Mouse (Mus musculus) spleen, postnatal 36 days (tissue): ENCODE measurements at regions not wholly inside any gene's neighbourhood (a gene's known extent, or its start where the extent isn't known, plus 50 kb on each side); places are given as distances from the start of the nearest gene placed in this dataset.
A peak's percentile ranks its signal among the peaks of the same experiment; 100 is the strongest.

Source experiments
- DNase-seq, 2 experiments: peaks; one replicate each; pipeline ENCODE4 v3.0.0; 2022; ENCODE audit warnings: low spot score in 2 of 2, mixed read lengths in 1 of 2

GRCm38 (mm10) chr9:63850316-63850693 lies 92.5 kb upstream of the Smad3 start:
- no peak for DNase-seq

- DNase-seq = no peak
These were observed 91.9 kb upstream of the Smad3 start for GRCm38 (mm10) chr9:63849564-63850315.

GRCm38 (mm10) chr9:63843883-63844485 lies 86.2 kb upstream of the Smad3 start:
- peak; percentile 51 to 59 for DNase-seq

- DNase-seq = no peak
These were observed 85.6 kb upstream of the Smad3 start for GRCm38 (mm10) chr9:63843431-63843830.

GRCm38 (mm10) chr9:63841102-63841501 lies 83.3 kb upstream of the Smad3 start:
- no peak for DNase-seq

GRCm38 (mm10) chr9:63838996-63839772 lies 81.4 kb upstream of the Smad3 start:
- no peak for DNase-seq

- DNase-seq = no peak
These were observed 79.8 kb upstream of the Smad3 start for GRCm38 (mm10) chr9:63837552-63837951.

- no peak for DNase-seq
These were observed 78.9 kb upstream of the Smad3 start for GRCm38 (mm10) chr9:63836565-63837284.

GRCm38 (mm10) chr9:63836036-63836435 lies 78.2 kb upstream of the Smad3 start:
- DNase-seq = no peak

- no peak for DNase-seq
These were observed 76.6 kb upstream of the Smad3 start for GRCm38 (mm10) chr9:63834416-63834815.

GRCm38 (mm10) chr9:63818163-63818562 lies 60.4 kb upstream of the Smad3 start:
- no peak for DNase-seq

- peak in 1 of 2 experiments; percentile 16 for DNase-seq
These were observed 58.7 kb upstream of the Smad3 start for GRCm38 (mm10) chr9:63816540-63816939.

GRCm38 (mm10) chr9:63809901-63810587 lies 52.2 kb upstream of the Smad3 start:
- no peak for DNase-seq
